In genomic region chr10:98841860-98842259, GRCm38 (mm10) we compare ENCODE assay signal across 26 mouse cellular contexts.
A peak's percentile ranks its signal among the peaks of the same experiment; 100 is the strongest.
DNase-seq lines count a peak whose midpoint lies in the region; ATAC-seq and TF ChIP-seq lines count a peak whose summit lies in the region.
"Had no signal": no experiment of that assay in that cellular context is flagged by ENCODE, and none has a peak within 500 bp of the region (broad histone marks: within the 10 kb centered on the region; RNA-seq: fewer than 3 reads in every experiment).

No protein-coding gene starts in this region.

- ATAC-seq in hematopoietic stem cell, adult 5-6 weeks (replicated peaks in 1 of 2; ENCODE audit: insufficient read depth in 1 of 2, low FRiP score in 2 of 2, low TSS enrichment in 1 of 2, low read depth in 1 of 2, poor library complexity in 2 of 2, severe bottlenecking in 2 of 2) = peak; percentile 53 to 76; a peak in 3 of 4 replicates
- ATAC-seq: midbrain, embryonic 16.5 days had no signal

- in situ Hi-C loops in CH12.LX (cut with MboI; ENCODE audit: low pct_ligation_motif_present, low pct_unique_long_range_greater_than_20kb, low sequenced_read_pairs) = loop anchor here (5.0 to 25.0 kb wide), 3 partner anchors 70 to 355 kb away; partner anchors contain the start of gene Atp2b1

- peaks cover 7 to 27% of the 10 kb centered on the region in 2 experiments for H3K4me1 ChIP-seq in CH12.LX (ENCODE audit: control insufficient read depth in 1 of 2, insufficient read depth in 2 of 2)
- H3K4me1 ChIP-seq: embryonic facial prominence, embryonic 13.5 days; forebrain, embryonic 12.5 days; hindbrain, embryonic 13.5 days; limb, embryonic 13.5 days had no signal

- TF ChIP-seq RAD21 in CH12.LX (IDR thresholded peaks at IDR 0.05; ENCODE audit: low read depth, low read length) = peak; percentile 19

- peak in 1 of 2 experiments; percentile 16; a peak in 1 of 4 replicates for TF ChIP-seq CTCF in CH12.LX (conservative IDR thresholded peaks at IDR 0.05 in 1 of 2, IDR thresholded peaks at IDR 0.05 in 1 of 2; ENCODE audit: low read depth in 2 of 2, low read length in 2 of 2)
- TF ChIP-seq CTCF in layer of hippocampus, adult 2 months (conservative IDR thresholded peaks at IDR 0.05) = no peak

- no peak for TF ChIP-seq POLR2A in CH12.LX (IDR thresholded peaks at IDR 0.05; ENCODE audit: low read depth, low read length)

- dilution Hi-C loops in CH12.LX (cut with MboI; ENCODE audit: extremely low pct_ligation_motif_present, extremely low pct_unique_long_range_greater_than_20kb, low sequenced_read_pairs) = no loop called here

- peak; percentile 36 for DNase-seq in CD4-positive helper T cell, adult 2 months (ENCODE audit: low read depth, low spot score)
- DNase-seq in CH12.LX (ENCODE audit: extremely low read depth) = peak; percentile 87
- peak; percentile 36 for DNase-seq in naive thymus-derived CD4-positive, alpha-beta T cell, adult 2 months (ENCODE audit: low read depth)
- DNase-seq in layer of hippocampus, adult 2 months (ENCODE audit: low spot score in 2 of 2) = no peak
- DNase-seq in layer of hippocampus, postnatal 14 days (ENCODE audit: low spot score in 2 of 2) = no peak
- no peak for DNase-seq in yolk sac, embryonic 10.5 days (ENCODE audit: low spot score)
- DNase-seq: adrenal gland, postnatal 36 days; cerebellum, adult 11 months; cerebellum, postnatal 10 days; gastrocnemius, postnatal 25 days; heart, adult 2 months; heart, postnatal 14 days; kidney, adult 2 months; kidney, postnatal 10 days; lung, embryonic 14.5 days; thymus, adult 2 months had no signal

- H3K27me3 ChIP-seq in CH12.LX (replicated peaks) = no peaks in the 10 kb centered on the region
- H3K27me3 ChIP-seq: embryonic facial prominence, embryonic 13.5 days; forebrain, embryonic 12.5 days; heart, embryonic 13.5 days; hindbrain, embryonic 13.5 days; limb, embryonic 13.5 days had no signal

- no peak overlapping the region for H3K4me3 ChIP-seq in CH12.LX (replicated peaks in 1 of 3; ENCODE audit: low read depth in 2 of 3, low read length in 2 of 3, poor library complexity in 1 of 3)
- H3K4me3 ChIP-seq in layer of hippocampus, adult 2 months = no peak overlapping the region
- H3K4me3 ChIP-seq: embryonic facial prominence, embryonic 13.5 days; erythroblast, embryonic 14.5 days; forebrain, embryonic 12.5 days; heart, adult 2 months; heart, embryonic 13.5 days; hindbrain, embryonic 13.5 days; limb, embryonic 13.5 days had no signal

- peak; percentile 52; the same call in 1 of the 2 replicates for TF ChIP-seq EP300 in CH12.LX (IDR thresholded peaks at IDR 0.05; ENCODE audit: low read length)

- no peaks in the 10 kb centered on the region for H3K9me3 ChIP-seq in CH12.LX (replicated peaks; ENCODE audit: low read length)

- peak overlapping the region; percentile 69 for H3K4me2 ChIP-seq in CH12.LX (ENCODE audit: insufficient read depth, low read depth, poor library complexity, severe bottlenecking)
- H3K4me2 ChIP-seq: embryonic facial prominence, embryonic 13.5 days; forebrain, embryonic 12.5 days; heart, embryonic 13.5 days; hindbrain, embryonic 13.5 days; limb, embryonic 13.5 days; lung, embryonic 14.5 days had no signal

- H3K9ac ChIP-seq in CH12.LX (ENCODE audit: insufficient read depth, low read depth) = peak overlapping the region; percentile 63
- H3K9ac ChIP-seq: embryonic facial prominence, embryonic 13.5 days; forebrain, embryonic 12.5 days; heart, embryonic 13.5 days; hindbrain, embryonic 13.5 days; limb, embryonic 13.5 days; liver, embryonic 14.5 days; lung, embryonic 14.5 days had no signal

- H3K36me3 ChIP-seq in CH12.LX (replicated peaks in 1 of 2; ENCODE audit: control insufficient read depth in 1 of 2, insufficient read depth in 1 of 2, low read length in 1 of 2) = no peaks in the 10 kb centered on the region
- H3K36me3 ChIP-seq: embryonic facial prominence, embryonic 13.5 days; forebrain, embryonic 12.5 days; heart, embryonic 13.5 days; hindbrain, embryonic 13.5 days; limb, embryonic 13.5 days had no signal

- H3K27ac ChIP-seq in CH12.LX (ENCODE audit: insufficient read depth, low read depth) = peak overlapping the region; percentile 98
- no peak overlapping the region for H3K27ac ChIP-seq in layer of hippocampus, adult 2 months
- H3K27ac ChIP-seq: embryonic facial prominence, embryonic 13.5 days; forebrain, embryonic 12.5 days; heart, adult 2 months; heart, embryonic 13.5 days; hindbrain, embryonic 13.5 days; limb, embryonic 13.5 days; liver, embryonic 14.5 days; stomach, postnatal 0 days had no signal

- peaks cover 37% of the 10 kb centered on the region for H3K79me2 ChIP-seq in CH12.LX (replicated peaks; ENCODE audit: control insufficient read depth, extremely low read depth, insufficient read depth, poor library complexity, severe bottlenecking)

TF ChIP-seq in CH12.LX, 34 proteins besides CTCF, POLR2A, EP300 and RAD21:
- TF ChIP-seq CHD1 (IDR thresholded peaks at IDR 0.05; ENCODE audit: low read depth, low read length) (no peak), ZKSCAN1 (IDR thresholded peaks at IDR 0.05; ENCODE audit: borderline replicate concordance, low read depth, low read length) (no peak), CHD2 (IDR thresholded peaks at IDR 0.05; ENCODE audit: low read length) (0 out of 2 replicates have a peak, but pooled peaks have one; percentile 41), TBP (conservative IDR thresholded peaks at IDR 0.05; ENCODE audit: low read depth, low read length) (peak; percentile 66; the same call in 1 of the 2 replicates), SMC3 (IDR thresholded peaks at IDR 0.05; ENCODE audit: low read depth, low read length) (peak; percentile 9; the same call in 1 of the 2 replicates), NRF1 (IDR thresholded peaks at IDR 0.05; ENCODE audit: low read depth, low read length) (no peak), ZMIZ1 (IDR thresholded peaks at IDR 0.05; ENCODE audit: low read depth, low read length) (no peak), USF1 (IDR thresholded peaks at IDR 0.05; ENCODE audit: low read depth, low read length) (peak; percentile 65), IRF4 (IDR thresholded peaks at IDR 0.05; ENCODE audit: low read depth, low read length) (peak; percentile 70; the same call in 1 of the 2 replicates), BHLHE40 (IDR thresholded peaks at IDR 0.05; ENCODE audit: low read depth, low read length) (peak; percentile 31; the same call in 1 of the 2 replicates), POLR2AphosphoS2 (IDR thresholded peaks at IDR 0.05; ENCODE audit: low read depth, low read length) (no peak), MAX (IDR thresholded peaks at IDR 0.05; ENCODE audit: low read length) (peak; percentile 8; the same call in 1 of the 2 replicates), MAZ (IDR thresholded peaks at IDR 0.05; ENCODE audit: low read depth, low read length) (peak; percentile 71), MAFK (IDR thresholded peaks at IDR 0.05; ENCODE audit: insufficient replicate concordance, low read length) (no peak), UBTF (IDR thresholded peaks at IDR 0.05; ENCODE audit: low read depth, low read length) (no peak), GABPA (IDR thresholded peaks at IDR 0.05; ENCODE audit: insufficient replicate concordance, low read depth, low read length) (no peak), USF2 (conservative IDR thresholded peaks at IDR 0.05; ENCODE audit: low read depth, low read length) (peak; percentile 53; the same call in 1 of the 2 replicates), KAT2A (IDR thresholded peaks at IDR 0.05; ENCODE audit: insufficient replicate concordance, low read length) (0 out of 2 replicates have a peak, but pooled peaks have one; percentile 38), MYC (IDR thresholded peaks at IDR 0.05; ENCODE audit: low read depth, low read length) (no peak; the same call in 1 of the 2 replicates), ELF1 (IDR thresholded peaks at IDR 0.05; ENCODE audit: low read depth, low read length) (peak; percentile 88), HCFC1 (IDR thresholded peaks at IDR 0.05; ENCODE audit: low read depth, low read length) (peak; percentile 59), MEF2A (IDR thresholded peaks at IDR 0.05; ENCODE audit: borderline replicate concordance, low read depth, low read length) (peak; percentile 23; the same call in 1 of the 2 replicates), NELFE (IDR thresholded peaks at IDR 0.05; ENCODE audit: low read depth, low read length) (peak; percentile 28; the same call in 1 of the 2 replicates), ZNF384 (IDR thresholded peaks at IDR 0.05; ENCODE audit: low read depth, low read length) (no peak), JUN (IDR thresholded peaks at IDR 0.05; ENCODE audit: insufficient read depth, low read depth, low read length) (peak; percentile 26; the same call in 1 of the 2 replicates)

Comparison
In these comparisons a context has a peak if more than half of its experiments do, and no peak if none do; other contexts are left out.
1. DNase-seq: peak in CD4-positive helper T cell, adult 2 months (single experiment), CH12.LX (single experiment) and naive thymus-derived CD4-positive, alpha-beta T cell, adult 2 months (single experiment); none in layer of hippocampus, adult 2 months (0 of 2), layer of hippocampus, postnatal 14 days (0 of 2) and yolk sac, embryonic 10.5 days (single experiment).